Mouse (Mus musculus) CD4-positive, CD25-positive, alpha-beta regulatory T cell, adult 2 months (primary cell): Measurements from ENCODE around the gene Oaz2.

Source experiments
- DNase-seq: peaks from one replicate; pipeline ENCODE4 v3.0.0-alpha.2; 2012; ENCODE audit warnings: low read depth, low spot score

The Oaz2 gene

DNA sequence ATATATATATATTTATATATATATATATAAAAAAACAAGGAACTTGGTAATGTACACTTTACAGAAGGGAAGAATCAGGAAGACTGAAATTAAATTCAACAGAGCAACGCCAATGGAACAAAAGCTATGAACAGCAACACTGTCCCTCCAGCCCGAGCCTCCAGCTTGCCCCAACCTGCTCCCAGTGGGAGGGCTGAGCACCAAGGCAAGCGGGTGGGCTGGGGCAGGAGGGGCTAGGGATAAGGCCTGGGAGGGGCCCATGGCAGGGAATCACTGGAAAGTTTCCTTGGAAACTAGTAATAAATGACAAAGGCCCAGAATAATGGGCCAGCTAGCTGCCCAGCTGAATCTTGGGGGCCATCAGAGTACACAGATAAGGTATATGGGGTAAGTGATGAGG is 24.7 kb downstream of the Oaz2 start:
- no peak for DNase-seq

DNA sequence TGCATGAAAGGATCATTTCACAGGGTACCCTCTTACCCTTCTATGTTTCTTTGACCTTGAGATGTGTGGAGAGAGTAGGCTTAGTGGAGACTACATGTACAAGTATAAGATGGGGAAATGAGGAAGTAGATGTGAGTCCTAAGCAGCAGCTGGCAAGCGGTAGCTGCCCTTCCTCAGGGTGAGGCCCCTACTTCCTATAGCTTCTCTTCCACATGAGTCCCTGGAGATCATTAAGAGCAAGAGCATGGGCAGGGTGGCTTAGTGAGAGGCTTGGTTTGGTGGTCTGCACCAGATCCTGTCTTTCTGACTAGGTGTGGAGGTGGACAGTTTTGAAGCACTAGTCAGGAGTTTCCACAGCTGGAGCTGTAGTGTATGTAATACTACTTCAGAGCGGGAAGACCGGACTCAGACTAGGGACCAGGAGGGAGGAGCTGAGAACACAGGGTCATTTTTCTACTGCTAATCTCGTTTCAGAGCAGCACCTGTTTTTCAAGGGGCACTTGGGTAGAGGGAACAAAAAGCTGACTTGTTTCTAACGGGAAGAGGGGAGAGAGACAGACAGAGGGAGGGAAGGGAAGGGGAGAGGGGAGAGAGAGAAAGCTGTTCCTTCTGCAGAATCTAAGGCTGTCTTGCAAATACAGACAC is 25.3 kb downstream of the Oaz2 start:
- no peak for DNase-seq

DNA sequence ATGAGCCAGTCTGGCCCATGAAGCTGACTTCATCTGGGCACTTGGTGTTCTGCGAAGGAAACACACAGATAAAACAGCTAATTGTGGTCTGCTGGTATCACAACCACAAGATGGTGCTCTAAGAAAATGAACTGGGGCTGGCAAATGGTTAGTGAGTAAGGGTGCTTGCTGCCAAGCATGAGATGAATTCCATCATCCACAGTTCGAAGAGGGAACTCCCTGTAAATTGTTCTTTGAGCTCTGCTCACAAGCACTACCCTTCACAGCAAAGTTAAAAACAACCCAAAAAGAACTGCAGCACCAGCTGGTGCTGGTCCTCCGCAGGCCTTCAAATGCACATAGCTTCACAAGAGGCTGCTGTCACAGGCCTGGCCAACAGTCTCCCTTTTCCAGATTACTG is 27.8 kb downstream of the Oaz2 start:
- peak; percentile 32 for DNase-seq

DNA sequence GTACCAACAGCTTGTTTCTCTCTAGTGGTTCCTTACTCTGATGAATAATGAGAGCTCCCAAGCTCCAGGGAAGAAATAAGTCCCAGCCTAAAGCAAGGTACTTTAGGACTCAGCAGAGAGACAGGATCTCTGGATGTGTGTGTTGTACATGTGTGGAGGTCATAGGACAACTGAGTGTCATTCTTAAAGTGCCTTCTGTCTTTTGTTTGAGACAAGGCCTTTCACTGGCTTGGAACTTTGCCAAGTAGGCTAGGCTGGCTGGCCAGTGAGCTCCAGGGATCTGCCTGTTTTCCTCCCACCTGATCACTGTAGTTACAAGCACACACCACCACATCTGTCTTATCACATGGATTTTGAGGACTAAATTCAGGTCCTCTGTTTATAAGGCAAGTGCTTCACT is 28.5 kb downstream of the Oaz2 start:
- DNase-seq: no peak

DNA sequence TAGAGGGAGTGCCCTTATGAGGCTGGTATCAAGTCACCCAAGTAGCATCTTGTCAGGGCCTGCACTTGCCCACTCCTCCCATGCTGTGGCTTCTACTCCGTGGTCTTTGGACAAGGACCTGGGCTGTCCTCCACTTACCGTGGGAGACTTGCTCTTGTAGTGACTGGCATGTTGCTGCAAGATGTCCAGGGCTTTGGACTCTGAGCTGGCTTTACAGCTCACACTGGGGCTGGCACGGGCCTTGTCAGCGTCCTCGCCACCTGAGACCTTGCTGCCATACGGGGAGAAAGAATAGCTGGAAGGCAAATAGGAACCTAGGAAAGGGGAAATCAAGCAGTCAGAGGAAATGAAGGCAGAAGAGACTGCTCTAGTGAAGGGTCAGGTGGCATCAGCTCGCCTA is 29.6 kb downstream of the Oaz2 start:
- DNase-seq: no peak

DNA sequence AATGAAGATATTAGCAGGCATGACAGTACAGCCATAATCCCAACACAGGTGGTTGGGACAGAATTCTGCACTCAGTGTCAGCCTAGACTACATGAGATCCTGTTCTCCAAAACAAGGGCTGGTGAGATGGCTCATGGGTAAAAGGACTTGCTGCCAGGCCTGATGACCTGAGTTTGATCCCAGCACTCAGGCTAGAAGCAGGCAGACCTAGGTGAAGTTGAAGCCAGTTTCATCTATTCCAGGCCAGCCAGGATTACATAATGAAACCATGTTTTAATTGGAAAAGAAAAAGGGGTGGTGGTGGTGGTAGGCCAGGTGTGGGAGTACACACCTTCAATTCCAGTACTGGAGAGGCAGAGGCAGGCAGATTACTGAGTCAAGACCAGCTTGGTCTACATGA is 30.2 kb downstream of the Oaz2 start:
- no peak for DNase-seq

DNA sequence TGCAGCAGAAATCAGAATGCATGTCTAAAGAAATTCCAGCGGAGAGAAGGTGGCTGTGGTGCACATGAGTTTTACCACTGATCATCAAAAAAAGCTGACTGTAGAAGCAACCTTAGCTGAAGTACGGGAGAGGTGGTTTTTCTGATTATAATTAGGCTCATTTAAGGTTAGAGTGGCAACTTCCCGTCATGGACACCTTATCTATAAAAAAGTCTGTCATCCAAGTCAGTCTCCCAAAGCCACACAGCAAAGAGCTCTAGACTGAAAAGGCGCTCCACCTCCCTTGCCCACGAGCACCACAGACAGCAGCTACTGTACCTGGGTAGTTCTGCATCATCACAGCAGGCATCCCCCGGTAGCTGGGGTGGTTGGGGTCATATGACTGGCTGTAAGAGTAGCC is 32.7 kb downstream of the Oaz2 start:
- DNase-seq: no peak

DNA sequence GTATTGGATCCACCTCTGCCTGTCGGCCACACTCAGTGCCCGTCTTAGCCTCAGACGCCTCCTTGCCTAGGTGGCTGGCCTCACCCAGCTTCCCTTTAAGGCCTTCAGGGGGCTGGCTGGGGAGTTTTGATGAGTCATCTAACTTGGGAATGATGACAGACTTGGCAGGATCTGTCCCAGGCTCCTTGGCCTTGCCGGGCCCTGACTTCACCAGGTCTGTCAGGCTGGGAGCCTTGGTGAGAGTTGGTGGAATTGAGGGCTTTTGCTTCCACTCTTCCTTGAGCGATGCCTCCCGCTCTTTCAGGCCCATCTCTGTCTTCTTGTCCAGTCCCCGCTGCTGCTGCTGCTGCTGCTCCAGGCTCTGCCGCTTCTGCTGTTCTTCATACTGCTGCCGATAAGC is 34.5 kb downstream of the Oaz2 start:
- no peak for DNase-seq

DNA sequence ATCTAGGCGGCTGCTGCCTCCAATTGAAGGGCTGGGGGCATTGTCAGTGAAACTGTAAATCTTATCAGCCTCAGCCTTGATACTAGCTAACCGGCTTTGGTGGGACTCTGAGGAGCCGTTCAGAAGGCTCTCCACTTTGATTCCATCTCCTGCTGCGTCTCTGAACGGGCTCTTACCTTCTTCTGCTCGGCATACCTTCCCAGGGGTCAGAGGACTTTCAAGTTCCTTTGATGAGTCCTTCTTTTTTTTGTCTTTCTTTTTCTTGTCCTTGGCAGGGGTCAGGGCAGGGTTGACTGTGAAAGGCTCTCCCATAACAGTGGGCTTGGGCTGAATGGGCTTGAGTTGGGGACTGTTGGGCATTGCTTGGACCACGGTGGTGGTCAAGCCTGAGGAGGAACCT is 35.4 kb downstream of the Oaz2 start:
- no peak for DNase-seq

DNA sequence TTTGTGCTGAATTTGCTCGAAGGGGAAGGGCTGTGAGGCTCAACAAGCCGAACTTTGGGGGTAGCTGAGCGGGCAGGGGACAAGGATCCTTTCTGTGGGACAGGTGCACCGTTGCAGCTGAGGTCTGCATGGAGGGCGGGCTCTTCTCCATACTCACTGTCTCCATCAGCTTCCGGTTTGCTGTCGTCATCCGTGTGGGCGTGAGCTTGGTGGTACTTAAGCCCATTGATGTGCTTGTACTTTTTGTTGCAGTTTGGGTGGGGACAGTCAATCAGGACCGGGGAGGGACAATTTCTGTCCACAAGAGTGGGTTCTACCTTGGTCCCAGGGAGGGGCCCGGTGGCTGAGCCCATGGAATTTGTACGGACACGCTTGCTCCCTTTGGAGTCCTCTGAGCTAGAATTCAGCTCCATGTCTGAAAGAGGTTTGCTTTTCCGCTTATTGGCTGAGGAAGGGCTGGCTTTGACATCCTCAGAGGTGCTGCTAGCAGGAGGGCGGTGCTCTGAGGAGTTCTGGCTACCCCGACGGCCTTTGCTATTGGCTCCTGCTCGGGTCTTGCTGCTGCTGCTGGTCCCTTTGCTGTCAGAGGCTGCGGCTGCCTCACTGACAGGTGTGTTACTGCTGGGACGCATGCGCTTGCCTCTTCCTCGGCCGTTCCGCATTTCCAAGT is 36.3 kb downstream of the Oaz2 start:
- no peak for DNase-seq

DNA sequence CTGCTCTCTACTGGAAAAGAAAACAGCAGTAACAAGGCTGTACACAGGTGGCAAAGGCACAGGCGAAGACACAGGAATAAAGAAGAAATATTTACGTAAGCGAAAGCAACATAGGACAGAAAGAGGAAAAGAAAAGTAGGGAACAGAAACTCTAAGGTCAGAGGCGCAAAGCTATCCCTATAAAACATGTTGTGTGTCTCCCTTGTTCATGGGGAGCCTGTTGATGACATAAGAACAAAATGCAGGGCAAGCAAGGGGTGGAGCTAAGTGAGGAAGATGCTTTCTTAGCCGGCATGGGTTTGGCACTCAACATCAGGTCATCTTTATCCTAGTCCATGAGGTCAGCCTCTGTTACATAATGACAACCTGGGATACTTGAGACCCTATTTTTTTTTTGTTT is 50.4 kb downstream of the Oaz2 start:
- no peak for DNase-seq

DNA sequence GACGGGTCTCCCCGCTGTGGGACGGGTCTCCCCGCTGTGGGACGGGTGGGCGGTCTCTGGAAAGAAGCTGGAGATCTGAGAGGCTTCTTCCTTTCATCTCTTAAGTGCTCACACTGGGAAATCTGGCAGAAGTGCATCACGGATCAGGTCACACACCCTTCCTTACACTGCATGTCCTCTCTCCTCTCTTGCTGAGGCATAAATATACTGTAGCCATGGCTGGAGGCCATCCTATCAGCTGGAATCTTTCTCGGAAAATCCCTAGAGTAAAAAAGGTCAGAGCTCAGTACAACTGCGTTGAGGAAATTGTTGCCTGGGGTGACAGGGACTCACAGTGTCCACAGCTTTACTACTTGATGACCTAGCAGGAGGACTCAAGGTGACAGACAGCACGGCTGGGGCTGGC is 53.4 kb downstream of the Oaz2 start:
- DNase-seq: no peak

DNA sequence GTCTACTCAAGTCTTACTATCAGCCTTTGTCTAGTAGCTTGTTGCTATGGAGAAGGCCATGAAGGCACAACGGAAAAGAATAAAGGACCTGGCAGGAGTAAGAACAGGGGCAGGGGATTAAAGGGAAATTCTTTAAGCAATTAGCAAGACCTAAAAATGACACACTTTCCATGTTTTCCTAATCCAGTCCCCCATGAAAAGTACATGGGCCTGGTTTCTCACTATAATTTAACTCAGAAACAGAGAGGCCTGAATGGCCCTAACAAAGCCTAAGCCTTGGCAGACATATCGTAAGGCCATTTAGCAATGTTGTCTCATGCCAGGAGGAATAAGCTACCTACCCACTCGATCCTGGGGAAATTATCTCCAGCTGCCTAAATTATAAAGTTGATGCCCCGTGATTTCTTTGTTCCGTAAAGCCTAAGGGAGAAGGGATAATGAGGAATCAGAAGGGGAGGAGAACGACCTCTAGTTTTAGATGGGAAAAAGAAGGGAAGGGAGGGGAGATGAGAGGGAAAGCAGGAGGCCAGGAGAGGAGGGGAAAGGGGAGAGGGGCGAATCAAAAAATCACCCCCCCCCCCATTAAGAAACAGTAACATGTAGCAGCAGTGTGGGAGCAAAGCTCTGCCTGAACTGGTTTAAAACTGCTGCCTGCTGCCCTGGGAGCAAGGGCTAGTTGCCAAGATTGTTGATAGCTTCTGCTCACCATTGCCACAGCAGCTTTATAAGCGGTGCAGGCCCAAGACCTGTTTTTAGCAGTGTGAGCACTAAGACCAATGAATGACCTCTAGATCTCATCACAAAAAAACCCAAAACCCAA is 56.9 kb downstream of the Oaz2 start:
- DNase-seq: no peak

DNA sequence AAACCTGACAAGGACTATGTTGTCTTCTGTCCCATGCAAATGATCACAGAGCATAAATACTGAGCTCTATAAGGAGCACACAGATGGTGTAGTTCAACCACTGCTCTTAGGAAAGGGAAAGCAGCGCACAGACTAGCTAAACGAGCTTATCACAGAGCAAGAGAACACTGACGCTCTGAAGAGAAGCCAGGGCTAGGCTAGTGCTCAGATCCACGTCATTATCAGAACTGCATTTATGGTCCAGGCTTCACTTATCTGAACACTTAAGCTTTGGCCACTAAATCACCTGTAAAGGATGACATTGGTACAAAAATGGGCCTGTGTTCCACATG is 57.5 kb downstream of the Oaz2 start:
- DNase-seq: no peak

DNA sequence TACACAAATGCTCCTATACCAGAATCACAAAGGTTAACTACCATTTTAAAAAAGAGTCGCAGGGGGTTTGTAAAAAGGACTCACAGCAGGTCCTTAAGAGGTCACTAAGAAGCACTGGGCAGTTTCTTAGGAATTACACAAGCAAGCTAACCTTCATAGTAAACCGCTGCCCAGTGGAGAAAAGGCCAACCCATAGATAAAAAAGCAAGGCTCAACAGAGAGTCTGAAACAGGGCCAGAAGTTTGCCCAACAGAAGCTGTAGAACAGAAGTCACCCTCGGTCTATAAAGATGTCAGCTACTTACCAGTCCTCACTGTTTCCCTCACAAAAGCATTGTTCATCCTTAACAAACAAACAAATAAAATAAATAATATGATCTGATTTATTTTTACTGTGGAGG is 58.6 kb downstream of the Oaz2 start:
- no peak for DNase-seq

DNA sequence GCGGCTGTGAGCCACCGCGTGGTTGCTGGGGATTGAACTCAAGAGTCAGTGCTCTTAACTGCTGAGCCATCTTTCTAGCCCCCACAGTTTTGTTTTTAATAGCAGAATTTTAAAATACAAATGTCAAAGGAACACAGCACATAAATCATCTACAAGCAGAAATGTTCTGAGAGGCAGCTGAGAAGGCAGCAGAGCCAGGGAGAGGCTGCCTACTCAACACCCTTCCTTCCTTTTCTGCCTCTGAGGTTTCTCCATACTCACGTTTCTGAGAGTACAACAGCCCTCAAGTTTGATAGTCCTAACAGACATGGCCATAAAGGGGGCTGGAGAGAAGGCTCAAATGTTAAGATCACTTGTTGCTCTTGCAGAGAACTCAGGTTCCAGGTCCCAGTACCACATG is 59.7 kb downstream of the Oaz2 start:
- no peak for DNase-seq

DNA sequence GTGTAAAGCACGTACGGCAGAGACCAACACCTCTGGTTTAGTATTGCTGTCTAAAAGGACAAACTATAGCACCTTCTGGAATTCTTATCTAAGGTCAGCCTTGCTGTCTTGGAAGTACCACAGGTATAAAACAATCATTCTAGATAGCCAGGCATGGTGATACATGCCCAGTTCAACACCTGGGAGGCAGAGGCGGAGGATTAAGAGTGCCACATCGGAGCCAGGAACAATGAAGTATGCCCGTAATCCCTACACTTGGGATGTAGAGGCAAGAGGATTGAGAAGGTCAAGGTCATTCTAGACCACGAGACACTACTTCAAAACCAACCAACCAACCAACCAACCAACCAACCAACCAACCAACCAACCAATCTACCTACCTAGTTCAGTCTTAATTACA is 60.8 kb downstream of the Oaz2 start:
- DNase-seq: no peak

DNA sequence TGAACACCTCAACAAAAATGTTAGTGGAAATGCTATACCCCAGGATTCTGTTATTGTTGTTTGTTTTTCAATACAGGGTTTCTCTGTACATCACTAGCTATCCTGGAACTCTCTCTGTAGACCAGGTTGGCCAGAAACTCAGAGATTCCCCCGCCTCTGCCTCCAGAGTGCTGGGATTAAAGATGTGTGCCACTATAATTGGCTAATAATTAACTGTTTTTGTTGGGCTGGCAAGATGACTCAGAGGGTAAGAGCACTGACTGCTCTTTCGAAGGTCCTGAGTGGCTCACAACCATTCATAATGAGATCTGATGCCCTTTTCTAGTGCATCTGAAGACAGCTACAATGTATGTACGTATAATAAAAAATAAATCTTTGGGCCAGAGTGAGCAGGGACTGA is 67.1 kb downstream of the Oaz2 start:
- DNase-seq: no peak
